Mouse (Mus musculus): ENCODE results near the gene Lin7b. TPM values are rescaled to one million over a fixed set of nuclear protein-coding genes. Genes with fewer than 3 reads are reported as not detected.

The Lin7b gene
- total RNA-seq, 2 experiments from 2014 or later, result not detected

- no peak for ATAC-seq (replicated peaks; ENCODE audit: poor library complexity, severe bottlenecking)
Observed at GRCm38 (mm10) chr7:45323069-45323468, 47.3 kb downstream of the Lin7b start.

- ATAC-seq (replicated peaks; ENCODE audit: poor library complexity, severe bottlenecking), result no peak
Observed at GRCm38 (mm10) chr7:45322245-45322644, 48.1 kb downstream of the Lin7b start.

Other genes with a start within 250 kb of the Lin7b start
Only the 30 nearest of the 36 such genes appear.
- 74.2 and 91.6 TPM in 2 replicates for gene Pih1d1, start 216.3 kb downstream of the Lin7b start, total RNA-seq (2014; fragmentation: Nextera tagmentation)
- gene Pih1d1, start 216.3 kb downstream of the Lin7b start, total RNA-seq (2017), result 48.8 and 58.4 TPM in 2 replicates
- 53.4 and 59.8 TPM in 2 replicates for gene Aldh16a1, start 216.0 kb downstream of the Lin7b start, total RNA-seq (2014; fragmentation: Nextera tagmentation)
- 31.2 and 42.5 TPM in 2 replicates for gene Aldh16a1, start 216.0 kb downstream of the Lin7b start, total RNA-seq (2017)
- gene Slc17a7, start 206.6 kb downstream of the Lin7b start, total RNA-seq (2014; fragmentation: Nextera tagmentation), result 0.17 TPM in 1 of 2 replicates, not detected in the other
- gene Slc17a7, start 206.6 kb downstream of the Lin7b start, total RNA-seq (2017), result not detected in 2 replicates
- not detected in 2 replicates for gene Gfy, start 191.0 kb downstream of the Lin7b start, total RNA-seq (2014; fragmentation: Nextera tagmentation)
- not detected in 2 replicates for gene Gfy, start 191.0 kb downstream of the Lin7b start, total RNA-seq (2017)
- gene Pth2, start 189.6 kb downstream of the Lin7b start, total RNA-seq (2014; fragmentation: Nextera tagmentation), result not detected in 2 replicates
- not detected in 2 replicates for gene Pth2, start 189.6 kb downstream of the Lin7b start, total RNA-seq (2017)
- gene Ccdc155, start 165.7 kb downstream of the Lin7b start, total RNA-seq (2014; fragmentation: Nextera tagmentation), result not detected in 2 replicates
- 0.26 and 0.67 TPM in 2 replicates for gene Ccdc155, start 165.7 kb downstream of the Lin7b start, total RNA-seq (2017)
- 2.3 and 9.5 TPM in 2 replicates for gene Dkkl1, start 158.4 kb downstream of the Lin7b start, total RNA-seq (2014; fragmentation: Nextera tagmentation)
- gene Dkkl1, start 158.4 kb downstream of the Lin7b start, total RNA-seq (2017), result 0.77 TPM in 1 of 2 replicates, not detected in the other
- gene Tead2, start 154.8 kb downstream of the Lin7b start, total RNA-seq (2014; fragmentation: Nextera tagmentation), result 0.62 TPM in 1 of 2 replicates, not detected in the other
- not detected in 2 replicates for gene Tead2, start 154.8 kb downstream of the Lin7b start, total RNA-seq (2017)
- 104 and 177 TPM in 2 replicates for gene Cd37, start 131.5 kb downstream of the Lin7b start, total RNA-seq (2014; fragmentation: Nextera tagmentation)
- gene Cd37, start 131.5 kb downstream of the Lin7b start, total RNA-seq (2017), result 59.5 and 69.2 TPM in 2 replicates
- not detected in 2 replicates for gene Slc6a16, start 129.5 kb downstream of the Lin7b start, total RNA-seq (2014; fragmentation: Nextera tagmentation)
- gene Slc6a16, start 129.5 kb downstream of the Lin7b start, total RNA-seq (2017), result not detected in 2 replicates
- gene Slc6a21, start 93.1 kb downstream of the Lin7b start, total RNA-seq (2014; fragmentation: Nextera tagmentation), result not detected in 2 replicates
- not detected in 2 replicates for gene Slc6a21, start 93.1 kb downstream of the Lin7b start, total RNA-seq (2017)
- gene Trpm4, start 36.8 kb downstream of the Lin7b start, total RNA-seq (2014; fragmentation: Nextera tagmentation), result 5.4 and 6.3 TPM in 2 replicates
- gene Trpm4, start 36.8 kb downstream of the Lin7b start, total RNA-seq (2017), result 2.4 and 3.9 TPM in 2 replicates
- gene Hrc, start 35.3 kb downstream of the Lin7b start, total RNA-seq (2014; fragmentation: Nextera tagmentation), result not detected in 2 replicates
- not detected in 2 replicates for gene Hrc, start 35.3 kb downstream of the Lin7b start, total RNA-seq (2017)
- 1.2 TPM in 1 of 2 replicates, not detected in the other for gene Ppfia3, start 3.6 kb downstream of the Lin7b start, total RNA-seq (2014; fragmentation: Nextera tagmentation)
- not detected in 2 replicates for gene Ppfia3, start 3.6 kb downstream of the Lin7b start, total RNA-seq (2017)
- gene Snrnp70, start 25.2 kb upstream of the Lin7b start, total RNA-seq (2014; fragmentation: Nextera tagmentation), result 259 and 270 TPM in 2 replicates
- 374 and 382 TPM in 2 replicates for gene Snrnp70, start 25.2 kb upstream of the Lin7b start, total RNA-seq (2017)
- gene Kcna7, start 35.1 kb upstream of the Lin7b start, total RNA-seq (2014; fragmentation: Nextera tagmentation), result not detected in 2 replicates
- not detected in 2 replicates for gene Kcna7, start 35.1 kb upstream of the Lin7b start, total RNA-seq (2017)
- gene Ntf5, start 43.1 kb upstream of the Lin7b start, total RNA-seq (2014; fragmentation: Nextera tagmentation), result not detected in 2 replicates
- not detected in 2 replicates for gene Ntf5, start 43.1 kb upstream of the Lin7b start, total RNA-seq (2017)
- gene Lhb, start 50.2 kb upstream of the Lin7b start, total RNA-seq (2014; fragmentation: Nextera tagmentation), result not detected in 2 replicates
- gene Lhb, start 50.2 kb upstream of the Lin7b start, total RNA-seq (2017), result not detected in 2 replicates
- 27.1 and 32.4 TPM in 2 replicates for gene Gys1, start 64.3 kb upstream of the Lin7b start, total RNA-seq (2014; fragmentation: Nextera tagmentation)
- gene Gys1, start 64.3 kb upstream of the Lin7b start, total RNA-seq (2017), result 20.3 and 21.3 TPM in 2 replicates
- gene Ruvbl2, start 67.5 kb upstream of the Lin7b start, total RNA-seq (2014; fragmentation: Nextera tagmentation), result 90.0 and 147 TPM in 2 replicates
- 191 and 250 TPM in 2 replicates for gene Ruvbl2, start 67.5 kb upstream of the Lin7b start, total RNA-seq (2017)
- 1,113 and 1,886 TPM in 2 replicates for gene Ftl1, start 89.3 kb upstream of the Lin7b start, total RNA-seq (2014; fragmentation: Nextera tagmentation)
- gene Ftl1, start 89.3 kb upstream of the Lin7b start, total RNA-seq (2017), result 1,040 and 1,064 TPM in 2 replicates
- gene Bax, start 96.3 kb upstream of the Lin7b start, total RNA-seq (2014; fragmentation: Nextera tagmentation), result 39.3 and 51.9 TPM in 2 replicates
- 28.7 and 34.2 TPM in 2 replicates for gene Bax, start 96.3 kb upstream of the Lin7b start, total RNA-seq (2017)
- gene Tulp2, start 111.3 kb upstream of the Lin7b start, total RNA-seq (2014; fragmentation: Nextera tagmentation), result not detected in 2 replicates
- not detected in 2 replicates for gene Tulp2, start 111.3 kb upstream of the Lin7b start, total RNA-seq (2017)
- gene Gm45808, start 116.2 kb upstream of the Lin7b start, total RNA-seq (2014; fragmentation: Nextera tagmentation), result not detected in 2 replicates
- not detected in 2 replicates for gene Gm45808, start 116.2 kb upstream of the Lin7b start, total RNA-seq (2017)
- 29.3 and 31.1 TPM in 2 replicates for gene Dhdh, start 118.2 kb upstream of the Lin7b start, total RNA-seq (2014; fragmentation: Nextera tagmentation)
- gene Dhdh, start 118.2 kb upstream of the Lin7b start, total RNA-seq (2017), result 18.4 and 20.2 TPM in 2 replicates
- gene Nucb1, start 139.8 kb upstream of the Lin7b start, total RNA-seq (2014; fragmentation: Nextera tagmentation), result 184 and 207 TPM in 2 replicates
- 316 and 398 TPM in 2 replicates for gene Nucb1, start 139.8 kb upstream of the Lin7b start, total RNA-seq (2017)
- gene Ppp1r15a, start 155.7 kb upstream of the Lin7b start, total RNA-seq (2014; fragmentation: Nextera tagmentation), result 8.3 and 22.1 TPM in 2 replicates
- gene Ppp1r15a, start 155.7 kb upstream of the Lin7b start, total RNA-seq (2017), result 51.1 and 54.9 TPM in 2 replicates
- gene Plekha4, start 155.7 kb upstream of the Lin7b start, total RNA-seq (2014; fragmentation: Nextera tagmentation), result not detected in 2 replicates
- gene Plekha4, start 155.7 kb upstream of the Lin7b start, total RNA-seq (2017), result 0.26 TPM in 1 of 2 replicates, not detected in the other
- 4.4 TPM in 1 of 2 replicates, not detected in the other for gene Hsd17b14, start 184.3 kb upstream of the Lin7b start, total RNA-seq (2014; fragmentation: Nextera tagmentation)
- gene Hsd17b14, start 184.3 kb upstream of the Lin7b start, total RNA-seq (2017), result 0.26 and 0.41 TPM in 2 replicates
- 69.1 and 81.6 TPM in 2 replicates for gene Bcat2, start 199.6 kb upstream of the Lin7b start, total RNA-seq (2014; fragmentation: Nextera tagmentation)
- 38.9 and 42.7 TPM in 2 replicates for gene Bcat2, start 199.6 kb upstream of the Lin7b start, total RNA-seq (2017)

All from granulocyte monocyte progenitor cell, adult 5-6 weeks (primary cell).